Mouse (Mus musculus): ENCODE data around the gene Itga3.

Itga3 gene

DNA sequence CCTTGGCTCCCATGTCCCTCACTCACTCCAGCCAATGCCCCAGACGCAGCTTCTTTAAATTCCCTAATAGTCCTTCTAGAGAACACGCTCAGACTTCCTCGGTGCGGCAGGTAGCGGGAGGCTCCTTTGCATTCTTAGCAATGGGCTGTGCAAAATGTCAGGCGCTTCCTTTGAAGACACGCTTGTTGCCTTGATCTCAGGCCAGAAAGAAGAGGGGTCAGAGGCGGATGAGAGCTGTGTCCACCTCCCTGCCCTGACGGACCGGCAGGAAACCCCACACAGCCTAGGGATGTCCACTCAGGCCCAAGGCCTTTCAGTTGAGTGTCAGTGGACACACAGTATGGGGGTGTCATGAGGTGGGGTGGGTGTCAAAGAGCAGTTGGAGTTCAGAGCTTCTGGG lies 19.0 kb upstream of the Itga3 start:
- no peak for DNase-seq

GRCm38 (mm10) chr11:95093077-95093476 lies 16.5 kb upstream of the Itga3 start:
- no peak for DNase-seq

- DNase-seq: no peak
Measured at GRCm38 (mm10) chr11:95088857-95089779, 12.5 kb upstream of the Itga3 start.

GRCm38 (mm10) chr11:95088286-95088685 lies 11.7 kb upstream of the Itga3 start:
- DNase-seq: no peak

DNA sequence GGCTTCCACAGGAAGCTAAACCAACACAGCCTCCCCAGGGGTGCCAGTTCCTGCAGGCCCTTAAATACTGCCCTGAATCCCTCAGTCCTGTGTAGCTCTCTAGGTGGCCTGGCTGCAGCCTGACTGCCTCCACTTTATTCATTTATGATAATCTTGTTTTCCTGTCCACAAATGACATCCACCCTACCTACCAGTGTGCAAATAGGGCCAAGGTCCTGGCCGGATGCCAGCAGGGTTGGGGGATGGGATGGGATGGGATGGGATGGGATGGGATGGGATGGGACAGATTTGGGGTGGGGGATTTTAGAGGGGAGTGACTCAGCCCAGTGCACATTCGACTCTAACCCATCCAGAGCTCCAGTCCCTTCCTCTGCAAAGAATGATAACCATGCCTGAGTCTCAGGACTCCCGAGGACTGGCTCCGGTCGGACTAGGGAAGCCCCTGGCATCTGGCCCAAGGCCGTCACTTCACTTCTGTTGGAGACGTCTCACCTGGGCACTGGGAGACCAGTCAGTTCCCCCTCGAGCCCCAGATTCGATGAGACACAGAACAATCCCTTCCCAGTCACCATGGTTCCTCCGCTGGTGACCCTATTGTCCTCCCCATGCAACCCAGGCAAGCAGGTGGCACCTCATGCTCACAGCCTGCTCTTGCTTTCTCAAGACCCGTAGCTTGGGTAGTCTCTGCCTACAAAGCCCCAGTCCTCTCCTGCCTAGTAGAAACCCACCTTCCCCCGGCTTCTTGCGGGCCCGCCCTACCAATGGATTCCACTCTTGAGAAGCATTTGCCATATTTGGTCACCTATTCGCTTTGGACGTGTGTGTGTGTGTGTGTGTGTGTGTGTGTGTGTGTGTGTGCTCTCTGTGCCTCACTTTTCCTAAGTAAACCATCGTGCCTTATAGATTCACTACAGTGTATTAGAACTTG lies 11.0 kb upstream of the Itga3 start:
- DNase-seq: no peak

- no peak for DNase-seq
Measured at GRCm38 (mm10) chr11:95086229-95086628, 9.6 kb upstream of the Itga3 start.

GRCm38 (mm10) chr11:95085710-95086109 lies 9.1 kb upstream of the Itga3 start:
- DNase-seq: no peak

DNA sequence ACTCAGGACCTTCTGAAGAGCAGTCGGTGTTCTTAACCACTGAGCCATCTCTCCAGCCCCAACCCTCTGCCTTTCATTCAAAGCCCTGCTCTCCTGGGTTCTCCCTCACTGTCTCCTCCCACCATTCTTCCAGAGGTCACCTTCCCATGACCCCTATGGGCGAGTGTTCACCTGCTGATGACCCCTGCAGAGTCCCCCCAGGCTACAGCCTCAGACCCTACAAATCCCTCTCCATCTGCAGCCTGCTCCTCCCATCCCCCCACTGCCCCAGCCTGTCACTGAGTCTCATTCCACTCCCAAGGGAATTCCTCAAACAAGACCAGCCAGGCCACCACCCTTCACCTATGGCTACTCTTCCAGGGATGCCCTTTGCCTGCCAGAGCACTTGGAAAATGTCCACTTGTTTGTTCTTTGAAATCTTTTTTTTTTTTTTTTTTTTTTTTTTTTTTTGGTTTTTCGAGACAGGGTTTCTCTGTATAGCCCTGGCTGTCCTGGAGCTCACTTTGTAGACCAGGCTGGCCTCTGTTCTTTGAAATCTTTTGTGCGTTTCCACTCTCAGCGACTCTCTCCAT lies 8.3 kb upstream of the Itga3 start:
- no peak for DNase-seq

DNA sequence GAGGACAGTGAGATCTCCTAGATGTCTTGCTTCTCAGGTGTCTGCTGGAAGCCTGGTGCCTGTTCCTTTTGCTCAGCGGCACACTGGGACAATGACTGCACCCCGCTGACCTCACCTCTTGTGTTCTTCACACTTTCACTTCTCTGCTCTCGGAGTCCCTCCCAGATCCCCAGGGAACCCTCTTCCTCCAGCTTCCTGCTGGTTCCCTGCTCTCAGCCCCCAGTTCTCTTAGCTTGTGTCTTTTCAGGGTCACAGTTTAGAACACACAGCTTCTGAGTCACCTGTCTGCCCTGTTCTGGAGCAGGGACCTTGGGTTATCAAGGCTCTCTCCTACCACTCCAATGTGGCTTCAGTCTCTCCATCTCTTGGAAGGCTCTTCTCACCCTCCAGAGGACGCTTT lies 7.6 kb upstream of the Itga3 start:
- no peak for DNase-seq

GRCm38 (mm10) chr11:95082896-95083295 lies 6.3 kb upstream of the Itga3 start:
- DNase-seq: no peak

GRCm38 (mm10) chr11:95080783-95081182 lies 4.2 kb upstream of the Itga3 start:
- DNase-seq: no peak

DNA sequence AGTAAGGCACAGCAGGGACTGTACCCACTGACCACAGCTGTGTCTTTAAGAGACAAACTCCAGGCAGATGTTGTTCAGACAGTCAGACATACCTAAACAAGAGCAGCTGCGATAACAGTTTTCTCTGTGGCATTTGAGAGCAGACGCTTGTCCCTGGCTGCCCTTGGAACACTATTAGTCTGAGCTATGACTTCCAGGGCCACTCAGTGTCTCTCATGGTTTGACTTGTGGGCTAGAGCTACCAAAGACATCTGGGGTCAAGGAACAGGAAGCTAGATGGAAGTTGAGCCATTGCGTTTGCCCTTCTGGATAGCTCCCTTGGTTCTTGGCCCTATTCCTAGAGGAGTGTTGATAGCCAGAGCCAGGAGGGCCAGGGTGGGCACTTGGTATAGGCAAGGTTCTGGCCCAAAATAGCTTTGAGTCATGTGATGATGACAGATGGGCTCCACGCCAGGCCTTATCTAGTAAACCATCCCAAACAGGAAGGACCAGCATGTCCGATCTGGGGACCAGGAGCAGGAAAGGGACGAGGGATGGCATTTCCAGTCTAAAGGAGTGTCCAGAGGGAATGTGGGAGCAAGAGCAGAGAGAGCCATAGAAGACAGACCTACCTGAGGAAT lies 2.8 kb upstream of the Itga3 start:
- peak; percentile 34 for DNase-seq

- DNase-seq: peak; percentile 28
Measured at GRCm38 (mm10) chr11:95077956-95078355, 1.4 kb upstream of the Itga3 start.

- DNase-seq: peak; percentile 79
Measured at GRCm38 (mm10) chr11:95076041-95076535, 513 bp downstream of the Itga3 start.

DNA sequence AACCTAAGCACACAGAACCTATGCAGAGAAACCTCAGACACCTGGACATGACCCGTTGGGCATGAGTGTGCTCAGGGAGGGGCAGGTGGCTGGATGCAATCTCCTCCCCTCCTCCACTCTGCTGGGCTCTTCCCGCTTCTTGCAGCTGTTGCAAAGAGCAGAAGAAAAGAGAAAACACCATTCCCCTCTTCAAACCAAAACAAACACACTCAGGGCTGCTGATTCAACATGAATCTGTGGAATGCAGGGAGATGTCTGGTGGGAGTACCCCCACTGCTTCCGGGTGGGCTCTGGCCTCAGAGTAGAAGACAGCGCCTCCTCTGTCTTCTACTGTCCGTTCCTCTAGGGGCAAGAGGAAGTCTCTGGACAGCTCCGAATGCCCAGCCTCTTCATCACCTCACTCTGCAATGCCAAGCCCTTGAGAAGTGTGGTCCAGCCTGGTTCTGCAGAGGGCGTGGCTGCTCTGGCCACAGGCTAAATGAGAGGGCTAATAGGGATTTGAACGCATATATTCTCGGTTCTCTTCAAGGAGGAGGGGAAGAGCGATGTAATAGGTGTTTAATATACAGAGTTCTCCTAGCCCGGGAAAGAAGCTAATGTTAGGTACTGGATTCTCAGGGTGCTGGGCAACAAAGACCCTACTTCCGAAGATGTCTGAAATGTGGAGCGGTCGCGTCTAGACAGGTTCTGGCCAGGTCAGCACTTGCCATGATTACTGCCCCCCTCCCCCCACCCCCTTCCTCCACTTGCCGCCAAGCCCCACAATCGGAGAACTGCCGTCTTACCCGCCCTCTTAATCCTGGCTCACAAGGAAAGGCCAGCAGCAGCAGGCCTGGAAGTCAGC lies 1.2 kb downstream of the Itga3 start:
- peak; percentile 59 for DNase-seq

DNA sequence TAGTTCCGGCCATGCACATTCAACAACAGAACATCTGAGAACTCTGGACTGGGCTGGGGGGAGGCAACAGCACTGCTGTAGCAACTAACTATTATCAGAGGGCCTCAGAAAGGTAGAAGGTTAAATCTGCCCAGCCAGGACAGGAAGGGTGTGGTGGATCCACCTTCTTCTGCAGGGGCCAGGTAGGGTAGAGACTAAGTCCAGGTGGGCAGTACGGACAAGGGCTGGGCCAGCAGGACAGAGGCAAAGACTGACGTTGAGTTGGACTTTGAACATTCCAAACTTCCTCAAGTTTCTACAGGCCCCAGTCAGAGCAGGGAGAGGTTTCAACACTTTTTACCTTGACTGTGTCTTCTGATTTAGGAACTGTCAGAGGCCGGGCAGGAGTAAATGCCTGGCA lies 1.9 kb downstream of the Itga3 start:
- DNase-seq: peak; percentile 33

DNA sequence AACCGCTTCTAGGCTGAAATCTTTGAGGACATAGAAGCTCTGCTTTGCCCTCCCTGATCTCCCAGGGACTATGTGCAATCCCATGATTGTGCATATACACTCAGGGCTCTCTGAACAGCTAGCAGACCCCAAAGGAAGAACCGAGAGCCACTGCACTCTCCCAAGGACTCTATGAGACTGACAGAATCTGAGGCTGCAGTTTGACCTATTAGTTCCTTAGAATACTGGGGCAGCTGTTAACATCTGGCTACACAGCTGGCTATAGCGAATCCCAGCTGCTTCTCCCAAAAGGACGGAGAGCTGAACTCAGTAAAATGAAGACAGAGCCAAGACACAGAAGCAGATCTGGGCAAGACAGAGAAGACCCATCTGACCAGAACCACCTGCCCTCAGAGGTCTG lies 2.8 kb downstream of the Itga3 start:
- DNase-seq: peak; percentile 39

GRCm38 (mm10) chr11:95072804-95073203 lies 3.8 kb downstream of the Itga3 start:
- peak; percentile 91 for DNase-seq

- peak; percentile 39 for DNase-seq
Measured at GRCm38 (mm10) chr11:95072136-95072535, 4.5 kb downstream of the Itga3 start.

DNA sequence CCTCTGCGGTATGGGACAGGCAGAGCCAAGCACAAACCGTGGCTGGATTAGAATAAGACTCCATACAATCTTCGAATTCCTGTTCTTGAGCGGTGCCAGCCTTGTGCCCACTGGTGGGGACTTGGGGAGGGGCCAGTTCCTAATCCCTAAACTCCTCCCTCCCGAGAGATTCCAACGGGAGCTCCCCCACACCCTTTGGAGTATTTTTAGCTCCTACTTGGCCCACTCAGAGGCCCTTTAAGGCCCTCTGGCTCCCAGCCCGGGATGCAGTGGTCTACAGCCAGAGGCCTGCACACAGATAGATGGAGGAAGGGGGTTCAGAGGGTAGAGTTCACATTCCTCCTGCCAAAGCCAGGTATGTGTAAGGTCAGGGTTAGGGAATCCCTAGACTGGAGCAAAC lies 5.3 kb downstream of the Itga3 start:
- peak; percentile 53 for DNase-seq
